Mouse (Mus musculus) olfactory bulb, adult 2 months (tissue): Measurements from ENCODE around the gene Vstm4.

ENCODE experiments used
- CTCF ChIP-seq: fragments of 200-500 bp; IDR thresholded peaks from 2 replicates; pipeline ENCODE4 v1.5.1; 2012; ENCODE audit warnings: low read depth, mild to moderate bottlenecking, low read length, moderate library complexity; ENCODE audit not compliant: insufficient read depth
- POLR2A ChIP-seq: fragments of 200-500 bp; IDR thresholded peaks from 2 replicates; pipeline ENCODE4 v1.6.1; 2012; ENCODE audit warnings: mild to moderate bottlenecking, low read depth, low read length, moderate library complexity; ENCODE audit not compliant: insufficient read depth

DNA sequence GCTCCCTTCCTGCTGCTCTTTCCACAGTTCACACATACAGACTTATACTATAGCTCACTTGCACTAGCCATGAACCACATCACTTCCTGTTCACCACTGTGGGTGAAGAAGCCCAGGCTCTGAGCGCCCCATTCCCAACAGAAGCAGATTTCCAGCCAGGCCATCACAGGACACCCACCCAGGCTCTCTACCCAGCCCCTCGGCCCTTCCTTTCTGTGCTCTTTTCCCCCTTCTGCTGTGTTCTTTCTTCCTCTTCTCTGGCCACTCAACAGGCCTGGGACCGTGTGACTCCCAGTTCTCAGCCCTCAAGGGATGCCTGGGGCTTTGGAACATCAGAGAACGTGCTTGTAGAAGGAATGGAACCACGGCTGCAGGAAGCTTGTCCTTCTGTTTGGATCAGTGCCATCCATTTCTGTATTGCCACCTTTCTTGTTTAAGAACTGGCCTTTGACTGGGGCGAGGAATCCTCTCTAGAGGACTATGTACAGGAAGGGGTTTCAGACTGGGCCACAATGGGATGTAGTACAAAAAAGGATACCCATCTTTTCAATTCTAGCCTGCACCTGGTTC is 2.5 kb downstream of the Vstm4 start:
- no peak for TF ChIP-seq POLR2A
- TF ChIP-seq CTCF: no peak
